Mouse (Mus musculus): Measurements from ENCODE around the gene Gm26992. TPM values are rescaled to one million over a fixed set of nuclear protein-coding genes. Genes with fewer than 3 reads are reported as not detected.
A peak's percentile ranks its signal among the peaks of the same experiment; 100 is the strongest.
"Not testable (repeated sequence)": the region's sequence is repeated elsewhere in the genome, so short reads cannot be mapped to it uniquely, and the experiment has no call there.

The Gm26992 gene
- not detected in 3 replicates for total RNA-seq (2017)

DNA sequence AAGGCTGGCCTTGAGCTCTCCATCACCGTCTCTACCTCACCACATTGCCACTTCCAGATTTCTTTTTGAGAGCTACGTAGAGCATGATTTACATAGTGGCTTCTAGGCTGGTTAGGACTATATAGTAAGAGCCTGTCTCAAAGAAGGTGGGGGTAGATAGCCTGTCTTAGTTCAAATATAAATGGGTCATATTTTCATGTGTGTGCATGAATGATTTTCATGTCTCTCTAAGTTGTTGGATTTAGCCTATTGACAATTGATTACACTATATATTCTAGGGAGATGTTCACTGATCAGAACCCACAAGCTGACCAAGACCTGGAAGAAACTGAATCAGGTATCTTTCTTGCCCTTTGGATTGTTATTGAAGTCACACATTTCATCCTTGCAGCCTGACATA is at the start of gene Gm26992:
Gm26992 (plus strand) TSS at position 301 of the 400 bp plus-strand sequence.
- ATAC-seq (replicated peaks; ENCODE audit: insufficient number of reproducible peaks, low FRiP score, low TSS enrichment, poor library complexity, severe bottlenecking), result no peak

DNA sequence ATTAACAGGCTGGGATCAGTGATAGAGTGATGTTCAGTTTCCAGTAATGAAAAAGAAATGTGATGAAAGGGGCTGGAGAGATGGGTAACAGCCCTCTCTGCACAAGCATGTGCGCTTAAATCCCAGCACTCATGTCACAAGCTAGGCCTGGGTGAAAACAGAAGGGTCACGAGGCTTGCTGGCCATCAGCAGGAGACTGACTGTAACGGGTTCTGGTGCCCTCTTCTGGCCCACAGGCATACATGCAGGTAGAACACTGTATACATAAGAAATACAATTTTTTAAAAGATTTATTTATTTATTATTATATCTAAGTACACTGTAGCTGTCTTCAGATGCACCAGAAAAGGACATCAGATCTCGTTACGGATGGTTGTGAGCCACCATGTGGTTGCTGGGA is 47.6 kb upstream of the Gm26992 start:
- ATAC-seq (replicated peaks; ENCODE audit: insufficient number of reproducible peaks, low FRiP score, low TSS enrichment, poor library complexity, severe bottlenecking), result no peak

DNA sequence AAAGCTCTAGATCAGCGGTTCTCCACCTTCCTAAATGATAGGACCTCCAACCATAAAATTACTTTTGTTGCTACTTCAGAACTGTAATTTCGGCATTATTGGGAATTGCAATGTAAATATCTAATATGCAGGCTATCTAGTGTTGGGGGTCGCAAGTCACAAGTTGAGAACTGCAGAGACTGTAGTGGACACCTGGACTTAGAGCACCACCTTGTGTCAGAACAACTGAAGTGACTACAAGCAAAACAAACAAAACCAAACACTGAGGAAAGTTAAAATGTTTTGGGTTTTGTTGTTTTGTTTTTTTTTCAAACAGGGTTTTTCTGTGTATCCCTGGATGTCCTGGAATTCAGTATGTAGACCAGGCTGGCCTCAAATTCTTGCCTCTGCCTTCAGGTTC is 37.3 kb upstream of the Gm26992 start:
- no peak for ATAC-seq (replicated peaks; ENCODE audit: insufficient number of reproducible peaks, low FRiP score, low TSS enrichment, poor library complexity, severe bottlenecking)

DNA sequence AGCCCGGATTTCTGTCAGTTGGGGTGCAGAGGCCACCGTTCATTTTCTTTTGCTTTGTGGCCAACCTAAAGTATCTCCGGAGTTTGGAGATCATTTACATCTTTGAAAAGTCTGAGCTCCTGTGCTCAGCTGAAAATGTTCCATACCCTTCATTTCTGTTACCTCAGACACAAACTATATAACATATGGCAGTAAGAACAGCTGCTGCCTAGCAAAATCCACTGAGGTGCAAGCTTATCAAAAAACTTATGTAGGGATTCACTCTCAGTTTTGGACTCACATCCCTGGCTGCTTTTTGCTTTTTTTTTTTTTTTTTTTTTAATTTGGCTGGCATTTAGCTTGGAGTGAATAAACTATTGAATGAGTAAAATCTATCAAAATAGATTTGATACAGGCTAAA is 33.7 kb upstream of the Gm26992 start:
- ATAC-seq (replicated peaks; ENCODE audit: insufficient number of reproducible peaks, low FRiP score, low TSS enrichment, poor library complexity, severe bottlenecking), result no peak

DNA sequence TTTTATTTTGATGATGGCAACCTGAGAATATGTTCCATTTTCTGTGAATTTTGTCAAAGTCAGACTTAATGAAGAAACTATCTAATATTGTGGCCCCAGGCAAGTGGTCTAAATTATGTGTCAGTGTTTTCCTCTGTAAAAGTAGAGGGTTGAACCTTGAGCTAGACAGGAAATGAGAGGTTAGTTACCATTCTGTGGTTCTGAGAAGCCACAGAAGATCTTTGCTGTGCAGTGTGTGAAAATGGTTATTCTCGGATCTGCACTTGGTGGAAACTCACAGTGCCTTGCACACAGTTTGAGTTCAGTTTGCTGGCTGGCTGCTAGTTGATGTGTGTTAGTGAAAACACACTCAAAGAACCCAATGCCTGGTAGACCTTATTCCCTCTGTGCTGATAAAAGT is 28.0 kb upstream of the Gm26992 start:
- ATAC-seq (replicated peaks; ENCODE audit: insufficient number of reproducible peaks, low FRiP score, low TSS enrichment, poor library complexity, severe bottlenecking), result no peak

DNA sequence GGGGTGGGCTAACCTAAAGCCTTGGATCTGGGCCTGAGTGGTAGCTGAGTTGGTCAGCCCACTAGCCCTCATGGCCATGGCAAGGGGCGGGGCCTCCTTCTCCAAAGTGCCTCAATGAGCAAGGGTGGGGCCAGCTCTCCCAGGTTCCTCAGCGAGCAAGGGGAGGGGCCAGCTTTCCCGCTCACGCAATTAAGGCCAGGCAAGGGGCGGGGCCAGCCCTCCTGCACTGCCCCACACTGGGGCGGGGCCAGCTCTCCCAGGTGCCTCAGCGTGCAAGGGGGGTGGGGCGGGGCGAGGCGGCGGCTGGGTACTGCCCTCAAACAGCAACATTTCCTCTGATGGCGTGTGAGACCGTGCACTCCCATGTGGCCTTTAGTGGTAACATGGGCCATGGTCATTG is 16.8 kb upstream of the Gm26992 start:
- no peak for ATAC-seq (replicated peaks; ENCODE audit: insufficient number of reproducible peaks, low FRiP score, low TSS enrichment, poor library complexity, severe bottlenecking)

DNA sequence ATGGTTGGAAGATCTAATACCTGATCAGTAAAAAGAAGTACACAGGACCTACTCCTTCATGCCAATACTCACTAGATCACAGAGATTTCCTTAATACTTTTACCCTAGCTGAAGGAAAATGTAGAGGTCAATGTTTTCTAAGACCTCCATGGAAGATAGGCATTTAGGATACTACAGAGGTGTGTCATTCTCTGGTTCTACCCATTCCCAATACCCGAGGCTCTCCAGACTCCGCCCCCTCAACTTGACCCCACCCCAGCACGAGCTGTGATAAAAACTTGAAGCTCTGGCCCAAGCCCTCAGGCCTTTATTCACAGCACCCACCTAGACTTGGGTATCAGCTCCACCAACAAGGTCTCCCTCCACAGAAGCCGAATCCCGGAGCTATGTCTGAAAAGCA is 7.6 kb upstream of the Gm26992 start, which contains the start of gene Tsx:
Tsx (plus strand) TSS at position 301 of the 400 bp plus-strand sequence.
- ATAC-seq (replicated peaks; ENCODE audit: insufficient number of reproducible peaks, low FRiP score, low TSS enrichment, poor library complexity, severe bottlenecking), result no peak

DNA sequence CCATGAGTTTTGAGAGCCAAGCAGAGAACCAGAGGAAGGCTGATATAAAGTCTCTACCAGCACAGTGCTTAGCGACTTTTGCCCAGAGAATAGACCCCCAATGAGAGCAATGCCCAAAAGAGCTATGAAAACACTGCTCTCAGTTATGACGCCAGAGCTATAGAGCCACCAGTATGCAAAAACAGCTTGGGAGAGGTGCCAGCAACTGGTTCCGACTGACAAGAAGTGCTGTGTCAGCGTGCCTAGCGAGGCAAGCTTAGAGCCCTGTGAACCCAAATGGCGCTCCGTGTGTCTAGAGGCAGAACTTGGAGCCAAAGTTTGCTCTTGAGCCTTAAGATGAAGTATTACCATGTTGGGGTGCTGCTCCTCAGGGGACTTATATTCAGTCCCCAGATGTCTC is 5.9 kb downstream of the Gm26992 start:
- ATAC-seq (replicated peaks; ENCODE audit: insufficient number of reproducible peaks, low FRiP score, low TSS enrichment, poor library complexity, severe bottlenecking), result no peak

DNA sequence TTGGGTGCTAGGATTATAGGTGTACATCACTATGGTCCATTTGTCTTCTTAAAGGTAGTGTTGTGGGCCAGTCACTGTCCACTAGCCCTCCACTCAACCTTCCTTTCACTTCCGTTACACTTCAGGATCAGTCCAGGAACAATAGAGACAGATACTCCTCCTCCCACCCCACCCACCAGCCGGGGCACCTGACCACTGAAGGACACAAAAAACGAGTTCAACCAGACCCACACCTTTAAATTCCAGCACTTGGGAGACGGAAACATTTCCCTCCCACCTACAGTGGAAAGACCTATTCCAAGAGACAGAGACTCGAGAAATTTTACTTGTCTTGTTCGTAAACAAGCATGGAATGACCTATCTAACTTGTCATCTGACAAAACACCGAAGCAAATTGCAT is 10.5 kb downstream of the Gm26992 start:
- no peak for ATAC-seq (replicated peaks; ENCODE audit: insufficient number of reproducible peaks, low FRiP score, low TSS enrichment, poor library complexity, severe bottlenecking)

DNA sequence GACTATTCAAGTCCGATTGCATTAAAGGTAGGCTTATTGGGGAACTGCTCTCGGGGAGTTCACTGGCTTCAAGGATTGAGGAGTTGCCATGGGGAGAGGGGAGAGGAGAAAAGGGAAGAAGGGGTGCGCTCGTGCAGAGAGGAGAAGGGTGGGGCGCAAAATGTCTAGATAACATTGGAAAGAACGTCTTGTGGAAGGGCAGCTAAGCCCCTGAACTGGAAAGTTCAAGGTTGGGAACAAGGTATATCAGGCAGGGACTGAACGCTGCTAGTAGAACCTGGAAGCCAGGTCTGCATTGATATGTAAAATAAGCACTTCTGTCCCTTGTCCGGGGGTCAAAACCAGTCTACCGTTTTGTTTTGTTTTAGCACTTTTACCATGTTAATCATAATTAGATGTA is 16.2 kb downstream of the Gm26992 start:
- no peak for ATAC-seq (replicated peaks; ENCODE audit: insufficient number of reproducible peaks, low FRiP score, low TSS enrichment, poor library complexity, severe bottlenecking)

DNA sequence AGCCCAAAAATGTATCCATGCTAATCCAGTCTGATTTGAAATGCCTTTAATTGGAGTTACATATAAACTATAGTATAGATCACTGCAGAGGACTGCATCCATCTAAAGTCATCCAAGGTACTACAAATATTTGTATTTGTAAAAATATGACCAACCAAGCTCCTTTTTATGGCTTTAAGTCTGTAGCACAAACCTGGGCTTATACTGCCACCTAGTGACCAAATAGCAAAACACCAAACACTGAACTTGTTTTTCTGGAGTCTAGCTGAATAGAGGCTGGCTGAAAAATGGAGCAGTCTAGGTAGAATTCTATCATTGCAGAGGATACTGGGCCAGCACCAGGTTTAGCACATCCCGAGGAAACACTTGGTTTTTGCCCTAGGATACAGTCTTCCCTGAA is 19.0 kb downstream of the Gm26992 start:
- no peak for ATAC-seq (replicated peaks; ENCODE audit: insufficient number of reproducible peaks, low FRiP score, low TSS enrichment, poor library complexity, severe bottlenecking)

DNA sequence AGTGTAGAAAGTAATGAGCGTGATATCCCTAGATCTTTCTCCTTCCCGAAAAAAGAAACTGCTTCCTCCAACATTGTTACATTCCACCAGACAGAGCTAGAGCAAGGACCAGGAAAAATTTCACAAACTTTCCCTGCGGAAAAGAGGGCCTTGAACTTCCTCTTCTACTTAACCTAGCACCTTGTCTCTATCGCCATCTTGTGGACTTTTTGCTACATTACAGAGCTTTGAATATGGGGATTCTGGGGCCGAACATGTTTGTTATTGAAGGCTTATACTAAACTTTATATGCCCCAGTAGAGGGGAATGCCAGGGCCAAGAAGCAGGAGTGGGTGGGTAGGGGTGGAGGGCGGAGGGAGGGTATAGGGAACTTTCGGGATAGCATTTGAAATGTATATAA is 21.9 kb downstream of the Gm26992 start:
- no peak for ATAC-seq (replicated peaks; ENCODE audit: insufficient number of reproducible peaks, low FRiP score, low TSS enrichment, poor library complexity, severe bottlenecking)

DNA sequence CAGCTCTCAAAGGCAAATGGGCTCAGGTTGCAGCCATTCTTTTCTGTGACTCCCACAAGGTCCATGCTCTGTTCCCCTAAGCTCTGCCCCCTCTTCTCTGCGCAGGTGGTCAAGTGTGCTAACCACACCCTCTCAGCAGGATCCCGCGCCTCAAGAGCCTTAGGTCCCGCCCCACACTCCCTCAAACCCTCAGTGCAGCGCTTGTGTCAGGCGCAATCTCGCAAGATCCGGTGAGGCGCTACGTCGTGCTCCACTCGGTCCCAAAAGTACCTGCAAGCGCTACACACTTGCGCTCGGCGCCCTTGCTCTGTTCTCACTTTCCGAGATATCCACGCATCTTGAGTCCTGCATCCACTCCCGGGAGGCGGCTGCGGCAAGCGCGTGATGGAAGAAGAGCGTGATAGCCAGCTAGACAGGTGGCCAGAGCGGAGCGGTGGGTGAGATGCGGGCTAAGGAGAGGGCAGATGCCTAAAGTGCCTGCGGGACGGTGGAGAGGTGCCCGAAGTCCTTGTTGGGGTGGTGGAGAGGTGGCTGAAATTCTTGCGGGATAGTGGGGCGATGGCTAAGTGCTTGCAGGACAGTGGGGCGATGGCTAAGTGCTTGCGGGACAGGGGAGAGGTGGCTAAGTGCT is 25.8 kb downstream of the Gm26992 start:
- ATAC-seq (replicated peaks; ENCODE audit: insufficient number of reproducible peaks, low FRiP score, low TSS enrichment, poor library complexity, severe bottlenecking), result no peak

DNA sequence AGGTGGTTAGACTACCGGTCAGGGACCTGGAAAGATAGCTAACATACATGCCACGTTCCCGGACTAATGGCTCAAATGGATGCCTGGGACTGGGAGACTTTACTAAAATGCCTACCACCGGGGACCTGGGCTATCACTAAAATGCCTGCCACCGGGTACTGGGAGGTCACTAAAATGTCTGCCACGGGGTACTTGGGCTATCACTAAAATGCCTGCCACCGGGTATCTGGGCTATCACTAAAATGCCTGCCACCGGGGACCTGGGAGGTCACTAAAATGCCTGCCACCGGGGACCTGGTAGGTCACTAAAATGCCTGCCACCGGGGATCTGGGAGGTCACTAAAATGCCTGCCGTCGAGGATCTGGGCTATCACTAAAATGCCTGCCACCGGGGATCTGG is 26.6 kb downstream of the Gm26992 start:
- ATAC-seq (replicated peaks; ENCODE audit: insufficient number of reproducible peaks, low FRiP score, low TSS enrichment, poor library complexity, severe bottlenecking), result not testable (repeated sequence)

DNA sequence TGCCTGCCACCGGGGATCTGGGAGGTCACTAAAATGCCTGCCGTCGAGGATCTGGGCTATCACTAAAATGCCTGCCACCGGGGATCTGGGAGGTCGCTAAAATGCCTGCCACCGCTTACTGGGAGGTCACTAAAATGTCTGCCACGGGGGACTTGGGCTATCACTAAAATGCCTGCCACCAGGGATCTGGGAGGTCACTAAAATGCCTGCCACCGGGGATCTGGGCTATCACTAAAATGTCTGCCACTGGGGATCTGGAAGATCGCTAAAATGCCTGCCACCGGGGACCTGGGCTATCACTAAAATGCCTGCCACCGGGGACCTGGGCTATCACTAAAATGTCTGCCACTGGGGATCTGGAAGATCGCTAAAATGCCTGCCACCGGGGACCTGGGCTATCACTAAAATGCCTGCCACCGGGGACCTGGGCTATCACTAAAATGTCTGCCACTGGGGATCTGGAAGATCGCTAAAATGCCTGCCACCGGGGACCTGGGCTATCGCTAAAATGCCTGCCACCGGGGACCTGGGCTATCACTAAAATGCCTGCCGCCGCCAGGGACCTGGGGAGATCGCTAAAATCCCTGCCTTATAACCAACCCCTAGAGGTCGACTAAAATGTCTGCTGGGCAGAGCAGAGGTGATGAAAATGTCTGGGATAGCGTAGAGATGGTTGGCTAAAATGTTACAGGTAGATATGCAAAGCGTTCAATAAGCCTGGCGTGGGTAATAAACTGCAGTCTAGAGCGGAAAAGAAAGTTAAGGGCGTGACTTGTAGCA is 27.3 kb downstream of the Gm26992 start:
- ATAC-seq (replicated peaks; ENCODE audit: insufficient number of reproducible peaks, low FRiP score, low TSS enrichment, poor library complexity, severe bottlenecking), result not testable (repeated sequence)

DNA sequence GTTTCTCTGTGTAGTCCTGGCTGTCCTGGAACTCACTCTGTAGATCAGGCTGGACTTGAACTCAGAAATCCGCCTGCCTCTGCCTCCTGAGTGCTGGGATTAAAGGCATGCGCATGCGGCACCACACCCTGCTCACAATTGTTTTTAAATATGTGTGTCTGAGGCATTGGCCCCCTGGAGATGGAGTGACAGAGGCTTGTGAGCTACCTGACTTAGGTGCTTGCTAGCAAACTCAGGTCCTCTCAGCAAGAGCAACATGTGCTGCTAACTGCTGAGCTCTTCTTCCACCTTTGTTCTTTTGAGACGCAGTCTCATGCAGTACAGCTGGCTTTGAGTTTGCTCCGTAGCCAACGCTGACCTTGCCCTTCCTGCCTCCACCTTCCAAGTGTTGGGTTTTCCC is 31.0 kb downstream of the Gm26992 start:
- ATAC-seq (replicated peaks; ENCODE audit: insufficient number of reproducible peaks, low FRiP score, low TSS enrichment, poor library complexity, severe bottlenecking), result no peak

DNA sequence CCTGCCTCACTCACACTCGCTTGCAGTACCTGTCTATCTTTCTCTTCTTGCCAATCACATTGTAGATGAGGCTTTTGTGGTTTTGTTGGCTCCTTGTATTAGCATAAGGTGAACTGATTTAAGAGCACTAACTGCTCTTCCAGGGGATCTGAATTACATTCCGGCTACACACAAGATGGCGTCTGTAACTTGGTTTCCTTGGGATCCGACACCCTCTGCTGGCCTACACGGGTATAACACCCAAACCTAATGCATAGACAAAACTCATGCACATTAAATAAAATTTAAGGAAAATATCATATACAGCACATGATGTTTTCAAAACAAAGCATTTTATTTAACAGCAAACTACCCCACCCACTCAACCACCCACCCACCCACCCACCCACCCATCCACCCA is 38.2 kb downstream of the Gm26992 start:
- no peak for ATAC-seq (replicated peaks; ENCODE audit: insufficient number of reproducible peaks, low FRiP score, low TSS enrichment, poor library complexity, severe bottlenecking)

DNA sequence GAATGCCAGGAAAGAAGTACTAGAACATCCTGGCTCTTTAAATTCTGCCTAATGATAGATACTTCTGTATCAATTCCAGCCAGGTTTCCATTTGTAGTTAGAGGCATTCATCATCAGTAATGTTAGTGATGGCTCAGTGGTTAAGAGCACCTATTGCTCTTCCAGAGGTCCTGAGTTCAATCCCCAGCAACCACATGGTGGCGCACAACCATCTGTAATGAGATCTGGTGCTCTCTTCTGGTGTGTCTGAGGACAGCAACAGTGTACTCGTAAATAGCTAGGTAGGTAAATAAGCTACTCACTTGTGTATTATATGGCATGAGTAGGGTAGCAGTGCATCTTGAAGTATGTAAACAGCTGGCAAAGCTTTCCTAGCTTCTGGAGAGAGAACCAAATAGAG is 47.2 kb downstream of the Gm26992 start:
- ATAC-seq (replicated peaks; ENCODE audit: insufficient number of reproducible peaks, low FRiP score, low TSS enrichment, poor library complexity, severe bottlenecking), result no peak

DNA sequence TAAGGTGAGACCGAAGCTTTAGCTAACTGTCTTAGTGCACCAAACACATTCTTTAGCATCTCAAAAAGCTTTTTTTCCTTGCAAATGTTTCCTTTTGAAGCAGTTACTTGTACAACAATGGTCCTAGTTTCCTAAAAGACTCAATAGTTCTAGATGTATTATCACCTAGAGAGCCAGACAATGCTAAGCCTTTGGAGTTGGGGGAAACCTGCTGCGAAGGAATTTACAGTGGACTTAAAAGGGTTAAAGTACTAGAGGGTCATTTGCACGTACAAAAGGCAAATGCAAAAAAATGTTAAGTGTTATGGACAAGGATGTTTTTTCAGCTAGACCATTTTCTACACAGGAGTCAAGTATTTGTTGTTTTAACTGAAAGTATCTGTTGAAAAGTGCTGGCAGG is 50.5 kb downstream of the Gm26992 start:
- ATAC-seq (replicated peaks; ENCODE audit: insufficient number of reproducible peaks, low FRiP score, low TSS enrichment, poor library complexity, severe bottlenecking), result no peak

DNA sequence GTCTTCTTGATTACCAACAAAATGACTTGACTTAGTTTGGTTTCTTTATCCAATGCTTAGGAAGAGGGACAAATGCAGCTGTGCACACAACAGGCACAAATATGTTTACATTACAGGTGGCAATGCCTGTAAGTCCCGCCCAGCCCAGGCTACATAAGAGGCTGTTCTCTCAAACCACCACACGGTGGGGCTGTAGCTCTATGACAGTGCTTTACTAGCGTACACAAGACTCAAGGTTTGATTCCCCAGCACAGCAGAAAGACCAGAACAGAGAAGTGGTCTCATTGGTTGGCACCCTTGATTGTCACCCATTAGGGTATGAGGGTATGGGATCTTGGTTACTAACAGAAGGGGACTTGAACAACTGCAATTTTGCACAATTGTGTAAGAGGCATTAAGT is 55.7 kb downstream of the Gm26992 start:
- ATAC-seq (replicated peaks; ENCODE audit: insufficient number of reproducible peaks, low FRiP score, low TSS enrichment, poor library complexity, severe bottlenecking), result peak; percentile 82; the same call in 1 of the 2 replicates
